Mouse (Mus musculus) heart, embryonic 16.5 days (tissue): Measurements from ENCODE around the gene Ston2. TPM values are rescaled to one million over a fixed set of nuclear protein-coding genes. Genes with fewer than 3 reads are reported as not detected.
"Not testable (repeated sequence)": the region's sequence is repeated elsewhere in the genome, so short reads cannot be mapped to it uniquely, and the experiment has no call there.

Experiments
- ATAC-seq: fragments of 200-750 bp; cut with Nextera tagmentation; replicated peaks from 2 replicates; pipeline ENCODE4 v1.8.0; 2017; ENCODE audit warnings: moderate number of reproducible peaks; ENCODE audit not compliant: insufficient read depth, low FRiP score; ENCODE audit errors: extremely low read depth
- H3K27ac ChIP-seq: fragments of 300-500 bp; sonication (generic); 2 replicates; pipeline ENCODE4 v1.5.1; 2014; ENCODE audit warnings: mild to moderate bottlenecking, low read length, control low read depth, moderate library complexity
- H3K27me3 ChIP-seq: fragments of 300-500 bp; sonication (generic); 2 replicates; pipeline ENCODE4 v1.6.1; 2014; ENCODE audit warnings: low read length, mixed read lengths; ENCODE audit not compliant: control insufficient read depth, insufficient read depth
- H3K36me3 ChIP-seq: fragments of 300-500 bp; sonication (generic); 2 replicates; pipeline ENCODE4 v1.6.1; 2014; ENCODE audit not compliant: control insufficient read depth, insufficient read depth
- H3K4me1 ChIP-seq: fragments of 300-500 bp; sonication (generic); 2 replicates; pipeline ENCODE4 v1.6.1; 2014; ENCODE audit warnings: low read length, mixed read lengths; ENCODE audit not compliant: control insufficient read depth, insufficient read depth
- H3K4me2 ChIP-seq: fragments of 300-500 bp; sonication (generic); 2 replicates; pipeline ENCODE4 v1.6.1; 2014; ENCODE audit warnings: low read depth, mild to moderate bottlenecking, control low read depth, low read length
- H3K4me3 ChIP-seq: fragments of 300-500 bp; sonication (generic); 2 replicates; pipeline ENCODE4 v1.5.1; 2014; ENCODE audit warnings: mild to moderate bottlenecking, control low read depth, low read length
- H3K9ac ChIP-seq: fragments of 300-500 bp; sonication (generic); 2 replicates; pipeline ENCODE4 v1.6.1; 2014; ENCODE audit warnings: low read length, control low read depth
- H3K9me3 ChIP-seq: fragments of 300-500 bp; sonication (generic); replicated peaks from 2 replicates; pipeline ENCODE4 v1.6.1; 2016; ENCODE audit warnings: low read length; ENCODE audit not compliant: control insufficient read depth
- WGBS: fragments of 180-500 bp; shearing (Covaris S2); extraction: QIAGEN DNeasy Blood & Tissue Kit; methylation state at CpG from one replicate; pipeline ENCODE4 v1.1.7; 2014; 5-methylcytosine and 5-hydroxymethylcytosine counted together
- polyA plus RNA-seq: library from polyadenylated mRNA; unstranded; fragments of >200 nt; fragmentation: Nextera tagmentation; extraction: Ambion mirVana; gene quantifications from 2 replicates; pipeline ENCODE4 v1.2.1, GENCODE M21; 2015

Ston2 gene
- polyA plus RNA-seq, 1 experiment from 2014 or later = 3.7 TPM

DNA sequence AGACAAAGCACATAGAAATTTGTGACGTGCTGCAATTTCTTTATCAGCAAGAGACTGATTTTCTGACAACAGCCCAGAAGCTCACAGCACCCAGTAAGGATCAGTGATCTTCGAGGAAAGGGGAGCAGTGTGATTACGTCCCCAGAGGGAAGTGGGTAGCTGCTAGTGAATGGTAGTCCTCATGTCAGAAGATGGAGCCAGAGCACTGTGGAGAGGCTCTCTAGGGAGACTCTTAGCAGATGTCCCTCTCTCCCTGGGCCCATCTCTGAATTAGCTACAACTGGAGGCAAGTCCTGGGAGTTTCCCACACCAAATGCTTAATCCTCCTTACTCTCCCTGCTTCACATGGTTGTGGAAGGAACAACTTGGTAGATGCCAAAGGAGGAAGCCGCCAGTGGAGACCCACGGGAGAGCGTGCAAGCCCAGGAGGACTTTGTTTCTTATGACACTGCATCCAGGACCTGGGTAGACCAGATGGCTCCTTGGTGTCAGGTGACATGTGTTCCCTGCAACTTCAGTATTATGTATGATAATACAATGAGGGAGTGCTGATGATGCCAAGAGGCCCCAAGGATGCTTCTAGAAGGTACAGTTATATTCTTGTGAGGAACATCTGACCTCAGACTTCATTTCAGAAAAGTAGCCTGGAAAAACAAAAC is 10.7 kb upstream of the Ston2 start:
- H3K9ac ChIP-seq = no peak overlapping the region
- no peaks in the 10 kb centered on the region for H3K36me3 ChIP-seq
- H3K4me3 ChIP-seq = no peak overlapping the region
- H3K27ac ChIP-seq = no peak overlapping the region
- no peak for ATAC-seq
- no peak overlapping the region for H3K4me2 ChIP-seq
- no peaks in the 10 kb centered on the region for H3K9me3 ChIP-seq
- 67% methylated on average over 6 of the region's 6 CpGs for WGBS
- no peaks in the 10 kb centered on the region for H3K27me3 ChIP-seq
- H3K4me1 ChIP-seq = no peaks in the 10 kb centered on the region

DNA sequence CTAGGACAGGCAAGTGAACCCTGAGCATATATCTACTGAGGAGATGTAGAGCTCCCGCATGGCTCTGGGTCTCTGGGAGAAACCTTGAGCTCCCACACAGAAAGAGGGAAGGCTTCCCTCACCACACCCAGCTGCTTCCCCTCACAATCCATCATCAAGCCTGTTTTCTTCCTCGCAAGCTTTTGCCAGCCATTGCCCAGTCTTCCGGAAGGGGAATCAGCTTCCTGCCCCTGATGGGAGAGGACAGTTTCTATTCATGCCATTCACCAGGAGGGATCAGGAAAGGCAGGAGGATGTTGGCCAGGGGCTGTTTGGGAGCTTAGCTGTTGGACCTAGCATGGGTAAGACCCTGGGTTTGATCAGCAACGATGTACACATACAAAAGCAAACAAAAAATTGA is 8.6 kb upstream of the Ston2 start:
- H3K36me3 ChIP-seq = no peaks in the 10 kb centered on the region
- H3K27ac ChIP-seq = no peak overlapping the region
- H3K9ac ChIP-seq = no peak overlapping the region
- no peak for ATAC-seq
- no peak overlapping the region for H3K4me3 ChIP-seq
- H3K4me1 ChIP-seq = peaks cover 4% of the 10 kb centered on the region; the same call in 1 of the 2 replicates
- 66% methylated on average over 4 of the region's 4 CpGs for WGBS
- no peaks in the 10 kb centered on the region for H3K27me3 ChIP-seq
- H3K9me3 ChIP-seq = no peaks in the 10 kb centered on the region
- H3K4me2 ChIP-seq = no peak overlapping the region

DNA sequence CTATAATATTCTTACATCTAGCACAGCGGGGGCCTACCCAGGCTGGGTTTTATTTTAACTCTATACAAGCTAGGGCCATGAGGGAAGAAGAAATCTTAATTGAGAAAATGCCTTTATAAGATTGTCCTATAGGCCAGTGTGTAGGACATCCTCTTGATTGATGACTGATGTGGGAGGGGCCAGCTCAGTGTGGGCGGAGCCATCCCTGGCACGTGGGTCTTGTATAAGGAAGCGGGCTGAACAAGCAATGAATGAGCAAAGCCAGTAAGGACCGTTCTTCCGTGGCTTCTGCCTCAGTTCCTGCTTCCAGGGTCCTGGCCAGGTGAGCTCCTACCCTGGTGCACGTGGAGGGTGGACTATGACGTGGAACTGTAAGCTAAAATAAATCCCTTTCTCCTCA is 5.1 kb upstream of the Ston2 start:
- ATAC-seq = no peak
- Histone ChIP-seq H3K4me2 (no peak overlapping the region), H3K9me3 (no peaks in the 10 kb centered on the region), H3K4me1 (peaks cover 5% of the 10 kb centered on the region; the same call in 1 of the 2 replicates), H3K27ac (no peak overlapping the region), H3K9ac (no peak overlapping the region), H3K4me3 (no peak overlapping the region), H3K27me3 (no peaks in the 10 kb centered on the region; the same call in 1 of the 2 replicates), H3K36me3 (no peaks in the 10 kb centered on the region)
- 72% methylated on average over 8 of the region's 8 CpGs for WGBS

DNA sequence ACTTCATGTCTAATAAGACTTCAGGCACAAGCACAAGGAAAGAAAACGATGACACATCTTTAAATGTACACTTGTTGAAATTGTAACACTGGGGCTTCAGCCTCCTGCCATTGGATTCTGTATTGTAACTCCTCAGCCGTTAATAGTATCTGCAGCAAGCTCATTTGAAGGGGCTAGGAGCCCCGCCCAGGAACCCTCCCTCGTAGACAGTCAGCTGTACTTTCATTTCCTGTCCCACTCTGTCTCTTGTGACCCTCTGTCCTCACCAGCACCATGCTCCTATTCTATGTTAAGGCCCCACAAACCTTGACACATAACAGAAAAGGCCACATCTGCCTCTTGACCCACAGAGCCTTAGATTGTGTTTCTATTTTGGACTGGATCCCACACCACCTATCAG is 3.6 kb upstream of the Ston2 start:
- ATAC-seq = peak; percentile 58
- Histone ChIP-seq H3K9me3 (no peaks in the 10 kb centered on the region), H3K27me3 (peaks cover 2% of the 10 kb centered on the region; the same call in 1 of the 2 replicates), H3K4me1 (peaks cover 5% of the 10 kb centered on the region; the same call in 1 of the 2 replicates), H3K27ac (no peak overlapping the region), H3K4me3 (no peak overlapping the region), H3K36me3 (no peaks in the 10 kb centered on the region), H3K4me2 (no peak overlapping the region), H3K9ac (no peak overlapping the region)
- 42% methylated on average over 4 of the region's 4 CpGs for WGBS

DNA sequence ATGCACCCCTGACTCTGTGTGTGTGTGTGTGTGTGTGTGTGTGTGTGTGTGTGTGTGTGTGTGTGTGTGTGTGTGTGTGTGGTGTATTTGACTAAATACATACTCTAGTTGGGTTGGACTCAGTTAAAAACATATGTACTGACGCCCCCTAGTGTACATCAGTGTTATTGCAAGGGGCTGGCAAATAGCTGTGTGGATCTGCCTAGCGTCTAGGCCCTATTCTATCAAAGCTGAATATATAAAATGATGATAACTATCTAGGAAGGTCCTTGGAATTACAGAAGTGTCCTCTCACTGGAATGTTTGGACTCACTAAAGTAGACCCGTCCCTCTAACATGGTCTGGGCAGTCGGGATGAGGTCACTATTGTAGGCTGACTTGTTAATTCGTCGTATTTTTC is 1.6 kb upstream of the Ston2 start:
- peaks cover 7% of the 10 kb centered on the region; the same call in 1 of the 2 replicates for H3K4me1 ChIP-seq
- H3K4me3 ChIP-seq = no peak overlapping the region
- no peak overlapping the region for H3K9ac ChIP-seq
- H3K9me3 ChIP-seq = no peaks in the 10 kb centered on the region
- H3K27me3 ChIP-seq = peaks cover 2% of the 10 kb centered on the region; the same call in 1 of the 2 replicates
- no peak overlapping the region for H3K4me2 ChIP-seq
- no peaks in the 10 kb centered on the region for H3K36me3 ChIP-seq
- no peak for ATAC-seq
- H3K27ac ChIP-seq = no peak overlapping the region
- 51% methylated on average over 6 of the region's 6 CpGs for WGBS

DNA sequence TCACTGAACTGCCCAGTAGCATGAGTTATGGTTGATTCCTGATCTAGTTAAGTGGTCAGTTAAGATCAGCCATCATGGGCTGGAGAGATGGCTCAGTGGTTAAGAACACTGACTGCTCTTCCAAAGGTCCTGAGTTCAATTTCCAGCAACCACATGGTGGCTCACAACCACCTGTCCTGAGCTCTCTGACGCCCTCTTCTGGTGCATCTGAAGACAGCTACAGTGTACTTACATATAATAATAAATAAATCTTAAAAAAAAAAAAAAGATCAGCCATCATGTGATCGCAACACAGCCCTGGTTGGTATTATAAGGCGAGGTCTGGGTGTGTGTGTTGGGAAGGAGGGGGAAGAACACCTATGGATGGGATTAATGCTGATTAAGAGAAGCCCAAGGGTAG is 259 bp upstream of the Ston2 start:
- H3K36me3 ChIP-seq, H3K9ac ChIP-seq, H3K4me1 ChIP-seq, H3K4me2 ChIP-seq, H3K27me3 ChIP-seq, ATAC-seq, H3K27ac ChIP-seq, H3K4me3 ChIP-seq, H3K9me3 ChIP-seq: not testable (repeated sequence)
- 67% methylated on average over 3 of the region's 3 CpGs for WGBS

DNA sequence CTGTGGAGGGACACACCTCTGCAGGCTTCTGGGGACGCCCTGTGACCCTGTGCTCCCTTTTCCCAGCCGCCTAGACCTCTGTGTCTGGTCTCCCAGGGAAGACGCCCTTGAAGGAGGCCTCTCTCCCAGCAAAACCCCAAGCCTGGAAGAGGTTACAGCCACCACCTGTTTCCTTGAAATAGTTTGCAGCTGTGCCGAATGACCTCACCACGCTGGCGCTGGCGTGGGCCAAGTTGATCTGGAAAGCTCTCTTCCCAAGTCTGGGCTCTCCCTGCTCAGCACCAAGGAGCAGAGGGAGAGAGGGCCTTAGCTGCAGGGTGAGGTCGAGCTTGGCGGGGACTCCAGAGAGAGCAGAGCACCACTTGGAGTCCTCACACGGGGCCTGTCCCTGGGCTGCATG is 1.8 kb downstream of the Ston2 start:
- H3K4me1 ChIP-seq = peaks cover 3% of the 10 kb centered on the region; the same call in 1 of the 2 replicates
- WGBS = 36% methylated on average over 10 of the region's 10 CpGs
- H3K4me3 ChIP-seq = no peak overlapping the region
- no peaks in the 10 kb centered on the region for H3K9me3 ChIP-seq
- no peak overlapping the region for H3K4me2 ChIP-seq
- no peaks in the 10 kb centered on the region for H3K36me3 ChIP-seq
- H3K9ac ChIP-seq = no peak overlapping the region
- no peak overlapping the region for H3K27ac ChIP-seq
- H3K27me3 ChIP-seq = peaks cover 2% of the 10 kb centered on the region; the same call in 1 of the 2 replicates
- ATAC-seq = peak; percentile 71; the same call in 1 of the 2 replicates

DNA sequence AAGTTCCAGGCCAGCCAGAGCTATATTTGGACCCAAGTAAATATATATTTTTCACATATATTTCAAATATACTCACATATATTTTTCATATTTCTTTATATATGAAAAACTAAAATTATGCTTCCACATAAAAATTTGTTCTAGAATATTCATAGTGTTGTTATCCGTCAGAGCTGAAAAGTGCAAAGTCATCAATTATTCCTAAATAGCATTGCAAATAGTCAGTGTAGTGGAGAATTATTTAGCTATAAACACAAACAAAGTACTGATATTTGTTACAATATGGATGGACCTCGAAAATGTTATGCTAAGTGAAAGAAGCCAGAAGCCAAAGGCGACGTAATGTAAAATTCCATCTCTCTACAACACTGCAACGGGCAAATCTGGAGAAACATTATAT is 6.8 kb downstream of the Ston2 start:
- Histone ChIP-seq H3K4me3 (no peak overlapping the region), H3K4me1 (peaks cover 3% of the 10 kb centered on the region), H3K27me3 (peaks cover 13% of the 10 kb centered on the region), H3K36me3 (no peaks in the 10 kb centered on the region), H3K9me3 (no peaks in the 10 kb centered on the region), H3K4me2 (no peak overlapping the region), H3K9ac (no peak overlapping the region), H3K27ac (no peak overlapping the region)
- no peak for ATAC-seq
- WGBS = 82% methylated on average over 5 of the region's 5 CpGs

DNA sequence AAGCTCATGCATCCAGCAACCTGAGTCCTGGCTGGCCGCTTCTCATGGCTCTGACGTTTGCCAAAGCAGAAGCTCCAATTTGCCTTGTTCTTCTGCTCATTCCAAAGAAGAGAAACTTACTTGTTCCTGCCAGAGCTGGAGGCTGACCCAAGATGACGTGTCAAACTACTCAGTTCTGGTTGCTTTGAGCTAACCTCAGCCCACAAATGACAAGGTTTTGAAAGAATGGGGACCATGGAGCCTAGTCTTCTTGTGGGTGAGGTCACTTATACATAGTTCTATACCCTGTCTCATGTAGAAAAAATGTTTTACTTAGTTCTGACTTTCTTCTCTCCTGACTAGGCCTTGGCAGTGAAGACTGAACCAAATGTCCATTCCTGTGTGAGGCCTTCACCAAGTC is 7.7 kb downstream of the Ston2 start:
- no peak overlapping the region for H3K27ac ChIP-seq
- no peak overlapping the region for H3K4me2 ChIP-seq
- H3K4me1 ChIP-seq = peaks cover 2% of the 10 kb centered on the region
- H3K4me3 ChIP-seq = no peak overlapping the region
- WGBS = 83% methylated on average over 3 of the region's 3 CpGs
- no peak for ATAC-seq
- H3K9ac ChIP-seq = no peak overlapping the region
- no peaks in the 10 kb centered on the region for H3K36me3 ChIP-seq
- peaks cover 13% of the 10 kb centered on the region for H3K27me3 ChIP-seq
- H3K9me3 ChIP-seq = no peaks in the 10 kb centered on the region
